Mouse (Mus musculus) olfactory bulb, adult 2 months (tissue): ENCODE results near the gene Banp.

ENCODE experiments used
- CTCF ChIP-seq: fragments of 200-500 bp; IDR thresholded peaks from 2 replicates; pipeline ENCODE4 v1.5.1; 2012; ENCODE audit warnings: low read depth, mild to moderate bottlenecking, low read length, moderate library complexity; ENCODE audit not compliant: insufficient read depth
- POLR2A ChIP-seq: fragments of 200-500 bp; IDR thresholded peaks from 2 replicates; pipeline ENCODE4 v1.6.1; 2012; ENCODE audit warnings: mild to moderate bottlenecking, low read depth, low read length, moderate library complexity; ENCODE audit not compliant: insufficient read depth

- no peak for TF ChIP-seq CTCF
- no peak for TF ChIP-seq POLR2A
Measured at GRCm38 (mm10) chr8:121952800-121953199, 3.2 kb downstream of the Banp start.
